Mouse (Mus musculus): Measurements from ENCODE around the gene Tubgcp6.

- no peak for TF ChIP-seq CTCF (IDR thresholded peaks at IDR 0.05; ENCODE audit: low read depth)
- no peak for TF ChIP-seq EP300 (IDR thresholded peaks at IDR 0.05; ENCODE audit: low read depth)
Observed at GRCm38 (mm10) chr15:89149271-89150040, 26.5 kb upstream of the Tubgcp6 start, which contains the start of gene Mapk11.
